Mouse (Mus musculus) G1E (cell line): Measurements from ENCODE around the gene Tmem19. TPM values are rescaled to one million over a fixed set of nuclear protein-coding genes. Genes with fewer than 3 reads are reported as not detected.

Experiments
- ATAC-seq: 2 replicates; pipeline ENCODE4 v1.8.0; 2016; ENCODE audit warnings: mild to moderate bottlenecking; ENCODE audit not compliant: insufficient number of reproducible peaks, poor library complexity, low FRiP score, severe bottlenecking; ENCODE audit errors: extremely low read depth
- DNase-seq: peaks from one replicate; pipeline ENCODE4 v3.0.0; 2012; ENCODE audit warnings: low spot score
- H3K27me3 ChIP-seq: 2 replicates; pipeline ENCODE4 v1.6.1; 2012; ENCODE audit warnings: mild to moderate bottlenecking, low read length, inconsistent platforms; ENCODE audit not compliant: insufficient read depth
- H3K36me3 ChIP-seq: replicated peaks from 2 replicates; pipeline ENCODE3; 2012; ENCODE audit warnings: mild to moderate bottlenecking, inconsistent platforms
- H3K4me1 ChIP-seq: 2 replicates; pipeline ENCODE4 v1.6.1; 2012; ENCODE audit warnings: low read depth, low read length, inconsistent platforms, mixed read lengths; ENCODE audit not compliant: insufficient read depth
- H3K4me3 ChIP-seq: 2 replicates; pipeline ENCODE4 v1.5.1; 2012; ENCODE audit warnings: low read depth, mild to moderate bottlenecking, inconsistent platforms, low read length, moderate library complexity, mixed read lengths
- H3K9me3 ChIP-seq: replicated peaks from 2 replicates; pipeline ENCODE4 v1.6.1; 2012; ENCODE audit warnings: inconsistent platforms
- CTCF ChIP-seq: IDR thresholded peaks from 2 replicates; pipeline ENCODE4 v1.5.1; 2012; ENCODE audit warnings: low read depth, low read length, inconsistent platforms, mixed read lengths
- GATA1 ChIP-seq: IDR thresholded peaks from 2 replicates; pipeline ENCODE4 v1.6.1; 2012; ENCODE audit warnings: borderline replicate concordance, low read length, inconsistent platforms, mixed read lengths
- GATA2 ChIP-seq: IDR thresholded peaks from 2 replicates; pipeline ENCODE4 v1.6.1; 2012; ENCODE audit warnings: low read depth, low read length, inconsistent platforms, borderline replicate concordance
- POLR2AphosphoS5 ChIP-seq: IDR thresholded peaks from 2 replicates; pipeline ENCODE4 v1.6.1; 2012; ENCODE audit warnings: low read depth, low read length, inconsistent platforms; ENCODE audit not compliant: insufficient replicate concordance
- TAL1 ChIP-seq: conservative IDR thresholded peaks from 2 replicates; pipeline ENCODE4 v1.6.1; 2012; ENCODE audit warnings: low read depth, low read length, inconsistent platforms, mixed read lengths
- polyA plus RNA-seq: library from polyadenylated mRNA; stranded (reverse); fragments of >175 nt; gene quantifications from 2 replicates; pipeline ENCODE4 v1.2.3, GENCODE M21; 2012
- total RNA-seq, 2 experiments: library from RNA; stranded (forward) in 1 of 2; stranded (reverse) in 1 of 2; fragments of 200-1000 nt in 1 of 2; fragments of >200 nt in 1 of 2; fragmentation: Nextera tagmentation in 1 of 2; gene quantifications; 2 replicates each; pipeline ENCODE4 v1.2.3; 2014 to 2017

Gene Tmem19
- 10.5 and 11.6 TPM in 2 replicates for total RNA-seq (2014; fragmentation: Nextera tagmentation)
- total RNA-seq (2017) = 16.2 and 17.9 TPM in 2 replicates
- polyA plus RNA-seq = 1.9 and 2.9 TPM in 2 replicates

DNA sequence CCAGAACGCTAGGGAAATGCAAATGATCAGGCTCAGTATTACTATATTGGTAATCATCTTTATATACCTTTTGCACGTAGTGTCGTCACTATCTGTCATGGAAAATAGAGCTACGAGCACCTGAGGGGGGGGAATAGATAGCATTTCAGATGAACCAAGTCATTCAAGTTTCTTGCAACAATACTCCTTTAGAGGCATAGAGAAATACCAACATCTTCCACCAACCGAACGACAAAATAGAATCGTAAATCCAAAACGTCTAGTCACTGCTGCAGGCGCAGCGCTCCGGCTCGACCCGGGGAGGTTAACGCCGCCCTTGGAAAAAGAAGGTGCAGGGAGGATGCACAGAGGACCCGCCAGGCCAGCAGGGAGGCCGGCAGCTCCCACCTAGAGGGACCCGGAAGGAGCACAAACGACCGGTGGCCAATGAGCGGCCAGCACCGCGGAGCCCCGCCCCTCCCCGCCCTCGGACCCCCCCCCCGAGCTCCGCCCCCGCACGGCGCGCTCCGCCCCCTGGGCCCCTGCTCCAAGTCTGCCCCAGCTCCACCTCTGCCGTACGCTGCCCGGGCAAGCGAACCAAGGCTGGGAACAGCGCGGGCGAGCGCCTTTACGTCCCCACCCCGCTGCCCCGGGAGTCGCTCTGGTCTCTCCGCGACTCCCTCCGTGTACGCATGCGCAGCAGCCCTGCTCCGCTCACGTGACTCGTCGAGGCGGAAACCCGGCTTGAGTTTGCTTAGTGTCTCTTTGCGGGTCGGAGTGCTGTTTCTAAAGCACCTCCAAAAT, at the start of gene Tmem19:
Gene Tmem19 (minus strand): TSS at position 662 of the 783 bp plus-strand sequence.
- Histone ChIP-seq H3K9me3 (no peaks in the 10 kb centered on the region), H3K4me3 (peak within 1 kb of the TSS; percentile 74), H3K4me1 (peaks cover 33% of the 10 kb centered on the region), H3K27me3 (no peaks in the 10 kb centered on the region), H3K36me3 (peaks cover 16% of the 10 kb centered on the region)
- TF ChIP-seq CTCF (no peak), GATA1 (no peak), GATA2 (no peak), TAL1 (no peak), POLR2AphosphoS5 (no peak)
- DNase-seq (peak; percentile 97), ATAC-seq (peak; percentile 95)

- TF ChIP-seq CTCF (peak; percentile 40; the same call in 1 of the 2 replicates), POLR2AphosphoS5 (no peak), GATA2 (no peak), TAL1 (no peak), GATA1 (no peak)
- Histone ChIP-seq H3K4me3 (no peak overlapping the region), H3K4me1 (no peaks in the 10 kb centered on the region; the same call in 1 of the 2 replicates), H3K36me3 (peaks cover 83% of the 10 kb centered on the region), H3K27me3 (no peaks in the 10 kb centered on the region), H3K9me3 (no peaks in the 10 kb centered on the region)
- no peak for DNase-seq
- ATAC-seq = peak; percentile 73
Measured at GRCm38 (mm10) chr10:115406393-115406792, 44.1 kb upstream of the Tmem19 start.

GRCm38 (mm10) chr10:115391896-115392295, 29.6 kb upstream of the Tmem19 start:
- Histone ChIP-seq H3K27me3 (no peaks in the 10 kb centered on the region), H3K4me3 (no peak overlapping the region), H3K36me3 (peaks cover 71% of the 10 kb centered on the region), H3K9me3 (no peaks in the 10 kb centered on the region), H3K4me1 (peaks cover 36% of the 10 kb centered on the region)
- ATAC-seq (no peak), DNase-seq (no peak)
- TF ChIP-seq CTCF (no peak), TAL1 (no peak), GATA1 (no peak), POLR2AphosphoS5 (no peak), GATA2 (no peak)

DNA sequence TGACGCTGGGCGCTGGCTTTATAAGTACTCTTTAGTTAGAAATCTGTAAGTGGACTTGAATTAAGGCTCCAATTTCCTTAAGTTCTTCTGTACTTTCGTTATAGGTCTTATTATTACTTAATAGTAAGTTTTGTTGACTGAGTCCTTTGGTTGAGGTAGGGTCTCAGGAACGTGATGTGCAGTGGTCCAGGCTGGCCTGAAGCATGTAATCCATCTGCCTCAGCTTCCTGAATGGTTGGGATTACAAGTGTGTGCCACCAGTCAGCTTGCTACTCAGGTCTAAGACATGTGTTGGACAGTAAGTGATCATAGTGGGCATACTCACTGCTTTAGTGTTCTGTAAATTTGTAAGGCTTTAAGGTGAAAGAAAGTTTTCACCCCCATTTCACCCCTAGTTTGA, 28.8 kb upstream of the Tmem19 start:
- Histone ChIP-seq H3K4me1 (peaks cover 36% of the 10 kb centered on the region), H3K9me3 (no peaks in the 10 kb centered on the region), H3K36me3 (peaks cover 66% of the 10 kb centered on the region), H3K4me3 (no peak overlapping the region; the same call in 1 of the 2 replicates), H3K27me3 (no peaks in the 10 kb centered on the region)
- DNase-seq (no peak), ATAC-seq (no peak)
- TF ChIP-seq CTCF = no peak
- TF ChIP-seq GATA2 = no peak
- no peak for TF ChIP-seq TAL1
- no peak for TF ChIP-seq POLR2AphosphoS5
- no peak for TF ChIP-seq GATA1

GRCm38 (mm10) chr10:115387891-115388290, 25.6 kb upstream of the Tmem19 start:
- Histone ChIP-seq H3K4me1 (peaks cover 31% of the 10 kb centered on the region), H3K27me3 (no peaks in the 10 kb centered on the region), H3K4me3 (no peak overlapping the region; the same call in 1 of the 2 replicates), H3K9me3 (no peaks in the 10 kb centered on the region), H3K36me3 (peaks cover 39% of the 10 kb centered on the region)
- no peak for ATAC-seq
- TF ChIP-seq POLR2AphosphoS5 (no peak), GATA1 (no peak), TAL1 (no peak), CTCF (no peak), GATA2 (no peak)
- DNase-seq = no peak

DNA sequence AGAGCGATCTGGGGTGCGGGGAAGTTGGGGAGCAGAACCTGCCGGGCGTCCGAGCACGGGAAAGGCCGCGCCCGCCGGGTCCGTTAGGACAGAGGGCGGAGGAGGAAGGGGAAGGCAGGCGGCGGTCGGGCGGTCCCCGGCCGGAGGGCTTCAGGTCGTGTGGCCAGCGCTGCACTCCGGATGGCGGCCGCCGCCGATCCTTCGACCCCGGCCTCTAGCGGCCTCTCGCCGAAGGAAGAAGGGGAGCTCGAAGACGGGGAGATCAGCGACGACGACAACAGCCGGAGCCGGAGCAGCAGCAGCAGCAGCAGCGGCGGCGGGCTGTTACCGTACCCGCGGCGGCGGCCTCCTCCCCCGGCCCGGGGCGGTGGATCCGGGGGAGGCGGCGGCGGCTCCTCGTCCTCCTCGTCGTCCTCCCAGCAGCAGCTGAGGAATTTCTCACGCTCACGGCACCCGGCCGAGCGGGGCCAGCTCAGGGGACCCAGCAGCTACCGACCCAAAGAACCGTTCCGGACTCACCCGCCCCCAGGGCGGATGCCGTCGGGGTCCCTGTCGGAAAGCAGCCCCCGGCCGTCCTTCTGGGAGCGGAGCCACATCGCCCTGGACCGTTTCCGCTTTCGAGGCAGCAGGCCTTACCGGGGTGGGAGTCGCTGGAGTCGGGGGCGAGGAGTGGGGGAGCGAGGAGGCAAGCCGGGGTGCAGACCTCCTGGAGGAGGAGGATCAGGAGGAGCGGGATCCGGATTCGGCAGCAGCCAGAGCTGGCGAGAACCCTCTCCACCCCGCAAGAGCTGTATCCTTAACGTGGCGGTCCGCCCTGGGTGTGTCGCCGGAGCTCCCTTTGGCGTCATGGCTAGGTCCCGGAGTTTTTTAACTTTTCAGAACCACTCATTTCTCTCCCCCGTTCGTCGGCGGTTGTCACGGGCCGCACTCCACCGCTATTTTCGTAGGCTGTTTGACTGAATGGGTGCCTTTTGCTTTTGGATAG, 23.0 kb upstream of the Tmem19 start:
- H3K36me3 ChIP-seq = peaks cover 34% of the 10 kb centered on the region
- H3K4me3 ChIP-seq = peak overlapping the region; percentile 94
- H3K4me1 ChIP-seq = peaks cover 45% of the 10 kb centered on the region
- TF ChIP-seq GATA2 (no peak), TAL1 (no peak), GATA1 (no peak), CTCF (no peak), POLR2AphosphoS5 (no peak)
- DNase-seq = peak; percentile 29
- no peaks in the 10 kb centered on the region for H3K9me3 ChIP-seq
- no peak; the same call in 1 of the 2 replicates for ATAC-seq
- H3K27me3 ChIP-seq = no peaks in the 10 kb centered on the region
